Mouse (Mus musculus): ENCODE data around the gene Cd46. TPM values are rescaled to one million over a fixed set of nuclear protein-coding genes. Genes with fewer than 3 reads are reported as not detected.

Cd46 gene
- 1.5 and 1.6 TPM in 2 replicates for polyA plus RNA-seq (2012; rRNA removed)

DNA sequence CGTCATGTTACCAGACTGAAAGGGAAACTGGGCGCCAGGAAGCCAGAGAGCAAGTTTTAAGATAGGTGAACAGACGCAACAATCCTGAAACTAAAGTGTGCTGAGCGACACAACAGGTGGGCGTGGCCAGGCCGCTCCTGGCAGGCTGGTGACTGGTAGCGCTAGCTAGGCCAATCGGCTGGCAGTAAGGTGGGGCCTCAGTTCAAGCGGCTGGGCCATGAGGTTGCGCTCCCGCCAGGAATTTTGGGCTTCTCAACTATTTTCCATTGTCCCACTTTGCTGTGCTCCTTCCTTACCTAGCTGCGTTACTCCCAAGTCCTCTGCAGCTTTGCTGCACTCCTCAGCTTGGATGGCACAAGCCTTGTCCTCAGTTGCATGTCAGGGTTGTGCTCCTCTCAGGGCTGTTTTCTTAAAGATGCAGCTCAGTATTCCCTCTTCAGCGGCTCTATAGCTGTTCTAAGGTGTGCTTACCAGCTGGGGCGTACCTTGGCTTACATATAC lies at the start of gene Cd46:
Gene Cd46 (minus strand): TSS at position 30 of the 501 bp plus-strand sequence.

DNA sequence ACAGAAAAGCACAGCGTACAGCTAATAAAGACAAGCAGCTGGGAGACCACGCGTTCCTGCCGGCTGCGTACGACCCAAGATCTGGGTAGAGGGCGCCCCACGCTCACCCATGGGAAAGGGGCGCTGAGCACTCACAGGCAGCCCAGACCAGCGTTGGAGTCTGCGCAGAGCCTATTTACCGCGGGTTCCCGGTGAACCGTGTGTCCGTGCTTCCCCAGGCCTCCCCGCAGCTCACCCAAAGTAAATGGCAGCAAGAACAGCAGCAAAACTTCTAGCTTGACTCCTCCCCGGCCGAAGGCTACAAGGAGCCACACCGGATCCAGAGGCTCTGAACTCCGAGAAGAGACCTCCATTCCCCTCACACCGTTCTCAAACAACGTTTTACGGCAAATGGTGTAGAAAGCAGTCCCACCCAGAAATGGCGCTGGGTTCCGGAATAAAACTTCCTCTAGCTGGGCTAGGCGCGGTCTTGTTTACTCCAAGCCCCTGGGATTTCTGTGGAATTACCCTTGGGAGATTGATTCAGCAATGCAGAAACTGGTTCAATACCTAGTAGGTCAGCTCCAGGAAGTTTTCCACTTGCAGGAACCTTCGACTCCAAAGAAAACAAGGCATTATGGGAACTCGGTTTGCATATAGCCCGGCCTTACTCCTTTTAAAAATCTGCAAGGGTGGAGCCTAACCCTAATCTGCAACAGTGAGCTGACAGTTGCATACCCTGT lies 39.1 kb upstream of the Cd46 start, which contains the start of gene Cr1l:
Gene Cr1l (minus strand): TSS at position 634 of the 722 bp plus-strand sequence.

Other genes with a start within 250 kb of the Cd46 start
- 7.8 and 8.1 TPM in 2 replicates for gene Cd34, start 153.4 kb downstream of the Cd46 start, polyA plus RNA-seq (2012; rRNA removed)
- 43.1 and 49.4 TPM in 2 replicates for gene Cr1l, start 39.3 kb upstream of the Cd46 start, polyA plus RNA-seq (2012; rRNA removed)
- gene Cr2, start 84.5 kb upstream of the Cd46 start, polyA plus RNA-seq (2012; rRNA removed) = 0.01 TPM in 1 of 2 replicates, not detected in the other